Mouse (Mus musculus): ENCODE data around the gene Tex33. TPM values are rescaled to one million over a fixed set of nuclear protein-coding genes. Genes with fewer than 3 reads are reported as not detected.

Tex33 gene
- polyA plus RNA-seq, 1 experiment, result 0.46 TPM

DNA sequence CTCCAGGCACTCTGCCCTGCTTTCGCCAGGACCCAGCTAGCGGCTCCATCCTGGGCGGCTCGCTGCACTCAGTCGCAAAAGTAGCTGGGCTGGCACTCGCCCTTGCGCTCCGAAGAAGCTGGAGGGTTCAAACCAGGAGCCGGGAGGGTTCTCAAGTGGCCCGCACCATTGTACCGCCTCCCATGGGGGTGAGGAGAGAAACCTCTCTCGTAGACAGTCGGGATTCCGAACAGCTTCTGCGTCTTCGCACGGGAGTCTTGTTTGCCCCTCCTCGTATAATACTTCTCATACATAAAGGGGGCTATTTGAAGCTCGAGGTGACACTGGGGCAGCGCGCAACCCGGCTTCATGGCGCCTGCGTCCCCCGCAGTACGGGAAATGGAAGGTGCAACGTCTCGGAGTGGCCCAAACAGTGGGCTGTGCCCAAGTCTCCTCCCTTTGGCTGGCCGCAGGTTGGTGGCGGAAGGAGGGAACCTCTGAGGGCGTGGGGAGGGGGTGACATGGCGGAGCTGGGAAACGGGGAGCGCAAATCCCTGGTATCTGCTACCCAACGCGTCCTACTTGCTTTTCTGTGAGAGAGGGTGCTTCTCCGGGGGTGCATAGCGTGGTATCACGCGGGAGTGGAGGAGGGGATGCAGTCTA is 10.7 kb upstream of the Tex33 start, which contains the start of gene Mpst:
TSS of gene Mpst (plus strand) at position 124 of the 642 bp plus-strand sequence.
- TF ChIP-seq CTCF (IDR thresholded peaks at IDR 0.05; ENCODE audit: borderline replicate concordance, control insufficient read depth, extremely low read depth, insufficient read depth, low read length, poor library complexity) (0 out of 2 replicates have a peak, but pooled peaks have one; percentile 27), POLR2A (IDR thresholded peaks at IDR 0.05; ENCODE audit: control insufficient read depth, extremely low read depth, insufficient read depth, low read length, poor library complexity) (peak; percentile 79)
- H3K27me3 ChIP-seq (ENCODE audit: control insufficient read depth, insufficient read depth, low read length), result no peaks in the 10 kb centered on the region
- peaks cover 25% of the 10 kb centered on the region for H3K4me1 ChIP-seq (replicated peaks; ENCODE audit: control insufficient read depth, insufficient read depth, low read length)
- under 1% methylated on average over 40 of the region's 40 CpGs for WGBS
- H3K4me3 ChIP-seq (ENCODE audit: control insufficient read depth, insufficient read depth, low read length), result peak within 1 kb of the TSS; percentile 84
- DNase-seq, result peak; percentile 88
- H3K27ac ChIP-seq (ENCODE audit: control insufficient read depth, insufficient read depth, low read length), result peak within 1 kb of the TSS; percentile 83
- no peaks in the 10 kb centered on the region for H3K36me3 ChIP-seq (ENCODE audit: control insufficient read depth, insufficient read depth, low read length)

DNA sequence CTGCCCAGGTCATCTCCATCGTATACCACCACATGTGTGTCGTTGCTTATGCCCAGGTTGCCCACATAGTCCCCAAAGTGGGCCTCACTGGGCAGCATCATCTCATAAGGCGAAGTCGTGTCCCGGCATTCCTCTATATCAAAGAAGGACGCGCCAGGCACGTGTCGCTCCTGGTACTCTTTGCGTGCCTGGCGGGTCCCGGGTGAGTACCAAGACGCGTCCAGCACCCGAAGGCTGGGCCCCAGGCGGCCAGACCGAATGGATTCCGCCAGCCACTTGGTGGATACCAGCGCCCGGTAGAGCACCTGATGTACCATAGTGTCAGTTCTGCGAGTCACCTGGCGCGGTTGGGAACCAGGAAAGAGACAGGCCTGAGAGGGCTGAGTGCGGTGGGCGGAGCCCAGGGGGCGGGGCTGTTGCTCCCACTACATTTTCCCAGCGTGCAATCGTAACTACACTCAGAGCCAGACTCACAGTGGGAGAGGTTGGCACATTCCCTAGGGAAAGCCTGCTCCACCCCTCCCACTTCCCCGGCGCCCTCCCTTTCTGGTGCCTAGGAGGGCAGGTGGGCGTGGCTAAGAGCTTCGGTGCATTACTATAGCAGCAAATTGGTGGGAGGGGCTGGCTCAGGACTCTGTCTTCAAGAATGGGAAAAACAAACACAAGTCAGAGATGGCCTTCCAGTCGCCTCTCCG is 10.0 kb upstream of the Tex33 start, which contains the start of gene Tst:
TSS of gene Tst (minus strand) at position 391 of the 695 bp plus-strand sequence.
- H3K27me3 ChIP-seq (ENCODE audit: control insufficient read depth, insufficient read depth, low read length), result no peaks in the 10 kb centered on the region
- H3K4me3 ChIP-seq (ENCODE audit: control insufficient read depth, insufficient read depth, low read length), result peak within 1 kb of the TSS; percentile 84
- peaks cover 25% of the 10 kb centered on the region for H3K4me1 ChIP-seq (replicated peaks; ENCODE audit: control insufficient read depth, insufficient read depth, low read length)
- peak; percentile 69 for DNase-seq
- 3% methylated on average over 34 of the region's 34 CpGs for WGBS
- H3K36me3 ChIP-seq (ENCODE audit: control insufficient read depth, insufficient read depth, low read length), result no peaks in the 10 kb centered on the region
- TF ChIP-seq CTCF (IDR thresholded peaks at IDR 0.05; ENCODE audit: borderline replicate concordance, control insufficient read depth, extremely low read depth, insufficient read depth, low read length, poor library complexity) (peak; percentile 11; the same call in 1 of the 2 replicates), POLR2A (IDR thresholded peaks at IDR 0.05; ENCODE audit: control insufficient read depth, extremely low read depth, insufficient read depth, low read length, poor library complexity) (no peak)
- H3K27ac ChIP-seq (ENCODE audit: control insufficient read depth, insufficient read depth, low read length), result peak within 1 kb of the TSS; percentile 83

DNA sequence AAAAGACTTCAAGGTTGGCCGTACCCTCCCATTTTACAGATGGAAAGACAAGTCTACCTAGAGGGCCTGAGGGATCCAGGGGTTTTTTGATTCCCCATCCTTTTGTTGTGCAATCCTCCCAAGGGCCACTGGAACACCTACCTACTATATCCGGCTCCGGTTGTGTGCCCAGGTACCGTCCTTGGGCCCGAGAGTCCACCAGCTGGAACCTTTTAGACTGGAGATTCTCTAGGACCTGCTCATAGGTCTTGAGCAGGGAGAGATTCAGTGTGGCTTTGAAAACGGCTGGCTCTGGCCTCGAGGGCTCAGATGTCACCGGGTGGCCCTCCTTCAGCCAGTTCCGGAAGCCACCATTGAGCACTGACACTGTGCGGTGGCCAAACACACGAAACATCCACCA is 9.4 kb upstream of the Tex33 start:
- no peak for TF ChIP-seq POLR2A (IDR thresholded peaks at IDR 0.05; ENCODE audit: control insufficient read depth, extremely low read depth, insufficient read depth, low read length, poor library complexity)
- no peak for TF ChIP-seq CTCF (IDR thresholded peaks at IDR 0.05; ENCODE audit: borderline replicate concordance, control insufficient read depth, extremely low read depth, insufficient read depth, low read length, poor library complexity)

DNA sequence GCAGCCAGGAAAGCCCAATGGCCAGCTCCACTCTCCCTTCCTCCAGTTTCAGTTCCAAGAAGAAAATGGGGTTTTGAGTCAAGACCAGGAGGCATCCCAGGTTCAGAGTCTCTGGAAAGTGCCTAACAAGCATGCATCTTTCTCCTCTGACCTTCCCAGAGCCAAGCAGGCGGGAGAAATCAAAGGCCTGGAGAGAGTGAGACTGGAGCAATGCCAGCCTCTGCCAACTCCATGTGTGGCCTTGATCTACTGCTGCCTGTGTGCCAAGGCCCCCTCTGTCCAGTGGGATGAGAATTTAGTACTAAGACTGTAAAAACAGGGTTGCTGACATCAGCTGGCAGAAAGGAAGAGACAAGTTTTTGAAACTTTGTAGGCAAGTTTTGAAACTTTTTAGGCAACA is 8.2 kb upstream of the Tex33 start:
- 100% methylated on average over 1 of the region's 1 CpGs for WGBS
- H3K4me1 ChIP-seq (replicated peaks; ENCODE audit: control insufficient read depth, insufficient read depth, low read length), result peaks cover 25% of the 10 kb centered on the region
- no peak overlapping the region for H3K27ac ChIP-seq (ENCODE audit: control insufficient read depth, insufficient read depth, low read length)
- DNase-seq, result no peak
- H3K36me3 ChIP-seq (ENCODE audit: control insufficient read depth, insufficient read depth, low read length), result no peaks in the 10 kb centered on the region
- H3K27me3 ChIP-seq (ENCODE audit: control insufficient read depth, insufficient read depth, low read length), result no peaks in the 10 kb centered on the region
- H3K4me3 ChIP-seq (ENCODE audit: control insufficient read depth, insufficient read depth, low read length), result no peak overlapping the region
- no peak for TF ChIP-seq POLR2A (IDR thresholded peaks at IDR 0.05; ENCODE audit: control insufficient read depth, extremely low read depth, insufficient read depth, low read length, poor library complexity)
- no peak for TF ChIP-seq CTCF (IDR thresholded peaks at IDR 0.05; ENCODE audit: borderline replicate concordance, control insufficient read depth, extremely low read depth, insufficient read depth, low read length, poor library complexity)

More for the DNA sequence above, 9.4 kb upstream of the Tex33 start:
- WGBS, result 53% methylated on average over 11 of the region's 11 CpGs
- H3K27me3 ChIP-seq (ENCODE audit: control insufficient read depth, insufficient read depth, low read length), result no peaks in the 10 kb centered on the region
- H3K27ac ChIP-seq (ENCODE audit: control insufficient read depth, insufficient read depth, low read length), result no peak overlapping the region
- DNase-seq, result no peak
- H3K4me1 ChIP-seq (replicated peaks; ENCODE audit: control insufficient read depth, insufficient read depth, low read length), result peaks cover 25% of the 10 kb centered on the region
- H3K4me3 ChIP-seq (ENCODE audit: control insufficient read depth, insufficient read depth, low read length), result peak overlapping the region; percentile 84
- H3K36me3 ChIP-seq (ENCODE audit: control insufficient read depth, insufficient read depth, low read length), result no peaks in the 10 kb centered on the region

DNA sequence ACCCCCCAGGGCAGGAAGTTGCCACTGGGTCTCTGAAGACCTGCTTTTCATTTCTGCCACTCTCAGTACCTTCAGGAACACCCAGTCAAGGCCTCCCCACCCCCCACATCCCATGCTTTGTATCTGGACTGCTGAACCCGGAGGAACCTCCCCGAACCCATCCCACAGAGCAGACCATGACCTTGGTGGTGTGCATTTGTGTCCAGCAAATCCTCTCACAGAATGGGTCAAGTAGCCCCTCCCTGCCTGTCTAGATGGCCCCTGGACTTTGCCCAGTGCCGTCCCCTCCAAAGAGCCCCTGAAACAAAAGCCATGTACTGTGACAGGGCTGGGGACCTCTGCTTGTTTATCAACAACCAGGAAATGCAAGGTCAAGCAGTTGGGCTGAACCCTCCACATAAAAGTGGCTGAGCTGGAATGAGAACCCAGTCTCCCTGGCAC is 7.6 kb upstream of the Tex33 start:
- no peaks in the 10 kb centered on the region for H3K27me3 ChIP-seq (ENCODE audit: control insufficient read depth, insufficient read depth, low read length)
- DNase-seq, result no peak
- H3K36me3 ChIP-seq (ENCODE audit: control insufficient read depth, insufficient read depth, low read length), result no peaks in the 10 kb centered on the region
- H3K4me1 ChIP-seq (replicated peaks; ENCODE audit: control insufficient read depth, insufficient read depth, low read length), result peaks cover 25% of the 10 kb centered on the region
- 97% methylated on average over 3 of the region's 3 CpGs for WGBS
- H3K27ac ChIP-seq (ENCODE audit: control insufficient read depth, insufficient read depth, low read length), result no peak overlapping the region
- H3K4me3 ChIP-seq (ENCODE audit: control insufficient read depth, insufficient read depth, low read length), result no peak overlapping the region
- no peak for TF ChIP-seq POLR2A (IDR thresholded peaks at IDR 0.05; ENCODE audit: control insufficient read depth, extremely low read depth, insufficient read depth, low read length, poor library complexity)
- no peak for TF ChIP-seq CTCF (IDR thresholded peaks at IDR 0.05; ENCODE audit: borderline replicate concordance, control insufficient read depth, extremely low read depth, insufficient read depth, low read length, poor library complexity)

DNA sequence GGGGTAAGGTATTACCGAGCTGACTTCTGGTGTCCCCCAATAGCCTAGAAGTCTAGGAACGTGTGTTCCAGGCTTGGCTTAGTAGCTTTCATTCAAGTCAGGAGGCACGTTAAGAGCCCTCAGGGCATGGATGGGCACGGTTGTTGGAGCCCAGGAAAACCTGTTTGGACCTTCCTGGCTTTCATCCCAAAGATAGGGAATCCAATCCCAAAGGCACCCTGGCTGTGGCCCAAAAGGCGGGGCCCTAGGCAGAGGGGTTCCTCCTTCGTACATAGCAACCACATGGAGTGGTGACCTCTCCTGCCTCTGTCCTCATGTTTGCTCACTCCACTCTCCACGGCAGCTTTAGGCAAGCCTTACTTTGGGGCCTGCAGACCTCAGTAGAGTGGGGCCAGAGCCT is 6.7 kb upstream of the Tex33 start:
- DNase-seq, result no peak
- TF ChIP-seq POLR2A (IDR thresholded peaks at IDR 0.05; ENCODE audit: control insufficient read depth, extremely low read depth, insufficient read depth, low read length, poor library complexity) (no peak), CTCF (IDR thresholded peaks at IDR 0.05; ENCODE audit: borderline replicate concordance, control insufficient read depth, extremely low read depth, insufficient read depth, low read length, poor library complexity) (no peak)
- Histone ChIP-seq H3K27ac (ENCODE audit: control insufficient read depth, insufficient read depth, low read length) (no peak overlapping the region), H3K4me1 (replicated peaks; ENCODE audit: control insufficient read depth, insufficient read depth, low read length) (peaks cover 22% of the 10 kb centered on the region), H3K36me3 (ENCODE audit: control insufficient read depth, insufficient read depth, low read length) (no peaks in the 10 kb centered on the region), H3K4me3 (ENCODE audit: control insufficient read depth, insufficient read depth, low read length) (no peak overlapping the region), H3K27me3 (ENCODE audit: control insufficient read depth, insufficient read depth, low read length) (no peaks in the 10 kb centered on the region)
- 90% methylated on average over 7 of the region's 7 CpGs for WGBS
